Mouse (Mus musculus): ENCODE results near the gene Serpina3m.
"Not testable (repeated sequence)": the region's sequence is repeated elsewhere in the genome, so short reads cannot be mapped to it uniquely, and the experiment has no call there.

DNA sequence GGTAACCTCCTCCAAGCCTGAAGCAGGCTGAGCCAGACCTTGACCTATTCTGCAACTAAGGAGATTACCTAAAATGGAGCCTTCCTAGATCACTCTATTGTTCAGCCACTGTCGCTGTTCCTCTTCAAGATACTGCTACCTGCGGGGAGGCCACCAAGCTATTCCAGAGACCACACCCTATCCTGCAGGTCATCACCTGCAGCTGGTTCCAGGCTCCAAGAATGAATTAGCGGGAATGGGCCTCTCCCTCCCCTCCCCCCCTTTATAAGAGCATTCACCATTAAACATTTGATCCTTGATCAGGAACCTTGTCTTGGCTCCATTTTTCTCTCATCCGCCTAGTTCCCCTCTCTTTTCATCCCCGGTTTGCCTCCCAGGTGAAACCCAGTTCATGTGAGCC is 38.9 kb downstream of the Serpina3m start:
- not testable (repeated sequence) for TF ChIP-seq POLR2A (IDR thresholded peaks at IDR 0.05; ENCODE audit: low read depth, low read length); CTCF (conservative IDR thresholded peaks at IDR 0.05; ENCODE audit: insufficient read depth, insufficient read length, low read depth, low read length)
